Mouse (Mus musculus) ES-E14 (cell line): ENCODE results near the gene Nxn.

Experiments used
- CHD2 ChIP-seq: IDR thresholded peaks from 2 replicates; pipeline ENCODE4 v1.6.1; 2014; ENCODE audit warnings: mild to moderate bottlenecking, low read depth, low read length, inconsistent platforms
- HCFC1 ChIP-seq: IDR thresholded peaks from 2 replicates; pipeline ENCODE4 v1.6.1; 2012; ENCODE audit warnings: low read length, inconsistent platforms, borderline replicate concordance; ENCODE audit not compliant: insufficient read depth
- MAFK ChIP-seq: IDR thresholded peaks from 2 replicates; pipeline ENCODE4 v1.6.1; 2014; ENCODE audit warnings: mild to moderate bottlenecking, low read depth, low read length, inconsistent platforms; ENCODE audit not compliant: insufficient read depth
- ZC3H11A ChIP-seq: IDR thresholded peaks from 2 replicates; pipeline ENCODE4 v1.6.1; 2012; ENCODE audit warnings: low read depth, mild to moderate bottlenecking, inconsistent platforms, low read length, borderline replicate concordance
- ZNF384 ChIP-seq: IDR thresholded peaks from 2 replicates; pipeline ENCODE4 v1.6.1; 2012; ENCODE audit warnings: low read depth, low read length, inconsistent platforms

- TF ChIP-seq MAFK (no peak), ZC3H11A (no peak), ZNF384 (no peak), CHD2 (no peak), HCFC1 (no peak)
These were observed 2.5 kb upstream of the Nxn start for GRCm38 (mm10) chr11:76401398-76401797.
